Mouse (Mus musculus): ENCODE measurements around the gene Vmn1r25. TPM values are rescaled to one million over a fixed set of nuclear protein-coding genes. Genes with fewer than 3 reads are reported as not detected.
"Not testable (repeated sequence)": the region's sequence is repeated elsewhere in the genome, so short reads cannot be mapped to it uniquely, and the experiment has no call there.

Vmn1r25 gene
- not detected in 2 replicates for polyA plus RNA-seq (2014; fragmentation: Nextera tagmentation; extraction: Ambion mirVana)

DNA sequence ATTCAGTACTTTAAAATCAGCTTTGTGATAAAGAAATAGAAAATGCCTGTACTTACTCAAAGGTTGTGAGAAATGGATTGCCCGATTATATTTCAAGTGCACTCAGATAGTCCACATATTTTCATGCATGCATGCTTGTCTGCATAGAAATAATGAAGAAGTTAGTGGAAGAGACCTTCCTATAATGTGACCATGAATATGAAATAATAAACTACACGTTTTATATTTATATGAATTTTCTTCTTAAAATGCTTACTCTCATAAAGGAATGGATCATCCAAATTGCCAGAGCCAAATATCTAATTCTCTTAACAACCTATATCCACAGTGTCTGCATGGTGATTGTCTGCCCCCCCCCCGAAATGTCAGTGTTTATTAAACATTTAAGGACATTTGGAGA is at the start of gene Vmn1r25:
Gene Vmn1r25 (minus strand): TSS at position 101 of the 400 bp plus-strand sequence.
- no peak within 1 kb of the TSS for H3K4me3 ChIP-seq (ENCODE audit: low read depth, low read length)
- DNase-seq (ENCODE audit: low spot score) (no peak), ATAC-seq (ENCODE audit: insufficient number of reproducible peaks, low FRiP score, low TSS enrichment, low read depth) (no peak)
- H3K27me3 ChIP-seq (ENCODE audit: control insufficient read depth, insufficient read depth, low read length), result no peaks in the 10 kb centered on the region
- no peak within 1 kb of the TSS for H3K9ac ChIP-seq (ENCODE audit: low read length)
- no peak within 1 kb of the TSS for H3K27ac ChIP-seq (replicated peaks; ENCODE audit: low read depth, low read length)
- no peak within 1 kb of the TSS for H3K4me2 ChIP-seq (ENCODE audit: low read depth, severe bottlenecking)
- no peaks in the 10 kb centered on the region for H3K36me3 ChIP-seq (ENCODE audit: control insufficient read depth, insufficient read depth, low read length)
- WGBS, result 64% methylated on average over 3 of the region's 3 CpGs
- no peaks in the 10 kb centered on the region for H3K4me1 ChIP-seq (ENCODE audit: control insufficient read depth, insufficient read depth, low read length)
- H3K9me3 ChIP-seq (ENCODE audit: control insufficient read depth, low read length), result no peaks in the 10 kb centered on the region

DNA sequence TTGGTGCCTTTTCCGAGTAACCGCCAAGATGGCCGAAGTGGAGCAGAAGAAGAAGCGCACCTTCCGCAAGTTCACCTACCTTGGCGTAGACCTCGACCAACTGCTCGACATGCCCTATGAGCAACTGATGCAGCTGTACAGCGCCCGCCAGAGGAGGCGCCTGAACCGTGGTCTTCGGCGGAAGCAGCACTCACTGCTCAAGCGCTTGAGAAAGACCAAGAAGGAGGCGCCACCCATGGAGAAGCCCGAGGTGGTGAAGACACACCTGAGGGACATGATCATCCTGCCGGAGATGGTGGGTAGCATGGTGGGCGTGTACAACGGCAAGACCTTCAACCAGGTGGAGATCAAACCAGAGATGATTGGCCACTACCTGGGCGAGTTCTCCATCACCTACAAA is 36.9 kb upstream of the Vmn1r25 start:
- not testable (repeated sequence) for H3K4me1 ChIP-seq (ENCODE audit: control insufficient read depth, insufficient read depth, low read length); H3K36me3 ChIP-seq (ENCODE audit: control insufficient read depth, insufficient read depth, low read length); H3K27me3 ChIP-seq (ENCODE audit: control insufficient read depth, insufficient read depth, low read length); ATAC-seq (ENCODE audit: insufficient number of reproducible peaks, low FRiP score, low TSS enrichment, low read depth); H3K27ac ChIP-seq (replicated peaks; ENCODE audit: low read depth, low read length); DNase-seq (ENCODE audit: low spot score); H3K9me3 ChIP-seq (ENCODE audit: control insufficient read depth, low read length); H3K4me3 ChIP-seq (ENCODE audit: low read depth, low read length); H3K4me2 ChIP-seq (ENCODE audit: low read depth, severe bottlenecking); H3K9ac ChIP-seq (ENCODE audit: low read length)
- 94% methylated on average over 21 of the region's 21 CpGs for WGBS

DNA sequence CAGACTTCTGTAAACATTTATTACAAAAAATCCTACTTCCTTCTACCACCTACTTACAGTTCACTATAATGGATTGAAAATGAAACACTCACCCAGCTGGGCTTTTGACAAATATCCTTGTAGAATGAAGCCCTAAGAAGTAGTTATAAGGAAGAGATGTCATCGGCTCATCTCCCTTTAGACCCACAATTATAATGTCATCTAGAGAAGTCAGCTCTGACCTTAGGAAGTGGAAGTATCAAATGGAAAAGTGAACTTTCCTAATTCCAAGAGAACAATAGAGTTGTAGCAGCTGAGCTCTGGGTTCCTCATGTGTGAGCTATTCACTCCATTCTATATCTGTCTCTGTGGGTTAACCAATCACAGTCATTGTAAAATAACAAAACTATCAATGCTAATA is 34.4 kb upstream of the Vmn1r25 start, which contains the start of gene Vmn1r26:
Gene Vmn1r26 (minus strand): TSS at position 101 of the 400 bp plus-strand sequence.
- WGBS, result 97% methylated on average over 1 of the region's 1 CpGs
- H3K9ac ChIP-seq (ENCODE audit: low read length), result no peak within 1 kb of the TSS
- H3K27ac ChIP-seq (replicated peaks; ENCODE audit: low read depth, low read length), result no peak within 1 kb of the TSS
- no peak within 1 kb of the TSS for H3K4me2 ChIP-seq (ENCODE audit: low read depth, severe bottlenecking)
- H3K27me3 ChIP-seq (ENCODE audit: control insufficient read depth, insufficient read depth, low read length), result no peaks in the 10 kb centered on the region
- H3K4me1 ChIP-seq (ENCODE audit: control insufficient read depth, insufficient read depth, low read length), result no peaks in the 10 kb centered on the region
- no peak for DNase-seq (ENCODE audit: low spot score)
- no peaks in the 10 kb centered on the region for H3K9me3 ChIP-seq (ENCODE audit: control insufficient read depth, low read length)
- ATAC-seq (ENCODE audit: insufficient number of reproducible peaks, low FRiP score, low TSS enrichment, low read depth), result no peak
- no peak within 1 kb of the TSS for H3K4me3 ChIP-seq (ENCODE audit: low read depth, low read length)
- H3K36me3 ChIP-seq (ENCODE audit: control insufficient read depth, insufficient read depth, low read length), result no peaks in the 10 kb centered on the region

DNA sequence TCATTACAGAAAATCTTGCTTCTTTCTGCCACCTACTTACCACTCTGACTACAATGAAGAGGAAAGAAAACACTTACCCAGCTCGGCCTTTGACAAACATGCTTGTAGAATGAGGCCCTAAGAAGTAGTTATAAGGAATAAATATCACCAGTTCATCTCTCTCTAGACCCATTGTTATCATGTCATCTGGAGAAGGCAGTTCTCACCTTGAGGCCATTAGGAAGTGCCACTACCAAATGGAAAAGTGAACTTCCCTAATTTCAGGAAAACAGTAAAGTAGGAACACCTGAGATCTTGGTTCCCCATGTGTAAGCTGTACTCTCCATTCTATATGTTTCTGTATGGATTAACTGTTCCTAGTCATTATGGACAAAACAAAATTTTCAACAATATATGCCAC is 19.2 kb downstream of the Vmn1r25 start, which contains the start of gene Vmn1r24:
Gene Vmn1r24 (minus strand): TSS at position 101 of the 400 bp plus-strand sequence.
- not testable (repeated sequence) for H3K27me3 ChIP-seq (ENCODE audit: control insufficient read depth, insufficient read depth, low read length); H3K27ac ChIP-seq (replicated peaks; ENCODE audit: low read depth, low read length); ATAC-seq (ENCODE audit: insufficient number of reproducible peaks, low FRiP score, low TSS enrichment, low read depth); H3K4me3 ChIP-seq (ENCODE audit: low read depth, low read length); H3K36me3 ChIP-seq (ENCODE audit: control insufficient read depth, insufficient read depth, low read length); H3K4me2 ChIP-seq (ENCODE audit: low read depth, severe bottlenecking); H3K9me3 ChIP-seq (ENCODE audit: control insufficient read depth, low read length); H3K9ac ChIP-seq (ENCODE audit: low read length); DNase-seq (ENCODE audit: low spot score); H3K4me1 ChIP-seq (ENCODE audit: control insufficient read depth, insufficient read depth, low read length)
- WGBS, result 81% methylated on average over 1 of the region's 1 CpGs

Other genes starting within 250 kb of the Vmn1r25 start
- gene Vopp1, start 155.7 kb downstream of the Vmn1r25 start, polyA plus RNA-seq (2014; fragmentation: Nextera tagmentation; extraction: Ambion mirVana), result 37.1 and 50.5 TPM in 2 replicates
- not detected in 2 replicates for gene Vmn1r21, start 130.5 kb downstream of the Vmn1r25 start, polyA plus RNA-seq (2014; fragmentation: Nextera tagmentation; extraction: Ambion mirVana)
- not detected in 2 replicates for gene Vmn1r22, start 72.8 kb downstream of the Vmn1r25 start, polyA plus RNA-seq (2014; fragmentation: Nextera tagmentation; extraction: Ambion mirVana)
- gene Vmn1r23, start 54.0 kb downstream of the Vmn1r25 start, polyA plus RNA-seq (2014; fragmentation: Nextera tagmentation; extraction: Ambion mirVana), result not detected in 2 replicates
- not detected in 2 replicates for gene Vmn1r24, start 19.3 kb downstream of the Vmn1r25 start, polyA plus RNA-seq (2014; fragmentation: Nextera tagmentation; extraction: Ambion mirVana)
- gene Vmn1r26, start 34.3 kb upstream of the Vmn1r25 start, polyA plus RNA-seq (2014; fragmentation: Nextera tagmentation; extraction: Ambion mirVana), result not detected in 2 replicates
- not detected in 2 replicates for gene Vmn1r27, start 238.0 kb upstream of the Vmn1r25 start, polyA plus RNA-seq (2014; fragmentation: Nextera tagmentation; extraction: Ambion mirVana)